In the genomic region with DNA sequence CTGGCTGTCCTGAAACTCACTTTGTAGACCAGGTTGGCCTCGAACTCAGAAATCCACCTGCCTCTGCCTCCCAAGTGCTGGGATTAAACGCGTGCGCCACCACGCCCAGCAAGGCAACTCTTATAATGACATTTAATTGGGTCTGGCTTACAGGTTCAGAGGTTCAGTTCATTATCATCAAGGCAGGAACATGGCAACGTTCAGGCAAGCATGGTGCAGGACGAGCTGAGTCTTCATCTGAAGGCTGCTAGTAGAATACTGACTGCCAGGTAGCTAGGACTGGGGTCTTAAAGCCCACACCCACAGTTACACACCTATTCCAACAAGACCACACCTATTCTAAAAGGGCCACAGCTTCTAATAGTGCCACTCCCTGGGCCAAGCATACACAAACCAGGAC, we compare ENCODE assay signal across 12 mouse cellular contexts. TPM values are rescaled to one million over a fixed set of nuclear protein-coding genes. Genes with fewer than 3 reads are reported as not detected.
"Had no signal": no experiment of that assay in that cellular context is flagged by ENCODE, and none has a peak within 500 bp of the region (broad histone marks: within the 10 kb centered on the region; RNA-seq: fewer than 3 reads in every experiment).

No protein-coding gene starts in this region.

RNA-seq across cellular contexts. Expression of gene Gm49361, which starts 57.8 kb away (rescaled TPM):
- polyA plus RNA-seq: neural tube, embryonic 12.5 days; neural tube, embryonic 13.5 days; neural tube, embryonic 14.5 days; neural tube, embryonic 15.5 days; spleen, adult 2 months; stomach, embryonic 14.5 days; stomach, embryonic 15.5 days; stomach, embryonic 16.5 days; stomach, postnatal 0 days; thymus, adult 2 months; thymus, postnatal 0 days; urinary bladder, adult 2 months had no signal
